Mouse (Mus musculus): ENCODE measurements at regions not wholly inside any gene's neighbourhood (a gene's known extent, or its start where the extent isn't known, plus 50 kb on each side); places are given as distances from the start of the nearest gene placed in this dataset.

DNA sequence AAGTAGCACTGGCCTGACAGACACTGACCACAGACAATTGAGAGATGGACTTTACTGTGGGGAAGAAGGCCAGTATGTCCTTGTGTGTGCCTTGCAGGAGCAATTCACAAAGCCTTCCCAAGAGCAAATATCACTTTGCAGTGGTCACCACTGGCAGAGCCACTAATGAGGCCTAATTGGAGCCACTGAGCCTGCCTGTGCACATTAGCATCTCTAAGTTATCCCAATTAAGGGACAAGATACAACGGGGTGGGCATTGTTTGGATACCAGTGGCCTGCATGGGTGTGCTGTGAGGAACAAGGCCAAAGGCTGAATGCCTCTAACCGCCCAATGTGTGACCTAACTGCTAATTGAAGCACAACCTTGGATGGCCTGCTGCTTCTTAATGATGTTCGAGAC lies 433.4 kb upstream of the Ptbp2 start:
- no peak for DNase-seq (ENCODE audit: low spot score in 2 of 2)

GRCm38 (mm10) chr3:120214616-120215250 lies 430.5 kb upstream of the Ptbp2 start:
- peak; percentile 28 to 38 for DNase-seq (ENCODE audit: low spot score in 2 of 2)

DNA sequence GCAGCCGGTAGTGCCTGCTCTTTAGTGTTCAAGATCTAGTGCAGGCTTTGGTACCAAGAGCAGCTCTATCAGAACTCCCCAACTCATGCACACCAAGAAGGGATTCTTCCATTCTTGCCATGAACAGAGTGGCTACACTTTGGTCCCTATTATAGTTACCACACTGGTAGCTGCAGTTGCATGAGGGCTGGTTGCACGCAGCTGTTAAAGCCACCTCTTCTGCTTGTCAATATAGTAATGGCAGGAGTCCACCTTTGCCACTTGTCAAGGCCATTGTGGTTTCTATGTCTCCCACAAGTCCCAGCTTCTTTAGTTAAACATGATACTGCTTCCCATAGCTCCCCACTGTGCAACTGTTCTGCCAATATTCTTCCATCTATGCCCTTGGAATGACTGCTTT lies 415.1 kb upstream of the Ptbp2 start:
- DNase-seq (ENCODE audit: low spot score in 2 of 2) = no peak

GRCm38 (mm10) chr3:120194501-120194900 lies 410.2 kb upstream of the Ptbp2 start:
- no peak for DNase-seq (ENCODE audit: low spot score in 2 of 2)

- DNase-seq (ENCODE audit: low spot score in 2 of 2) = peak; percentile 82 to 88
Observed at GRCm38 (mm10) chr3:120192439-120193326, 408.4 kb upstream of the Ptbp2 start.

DNA sequence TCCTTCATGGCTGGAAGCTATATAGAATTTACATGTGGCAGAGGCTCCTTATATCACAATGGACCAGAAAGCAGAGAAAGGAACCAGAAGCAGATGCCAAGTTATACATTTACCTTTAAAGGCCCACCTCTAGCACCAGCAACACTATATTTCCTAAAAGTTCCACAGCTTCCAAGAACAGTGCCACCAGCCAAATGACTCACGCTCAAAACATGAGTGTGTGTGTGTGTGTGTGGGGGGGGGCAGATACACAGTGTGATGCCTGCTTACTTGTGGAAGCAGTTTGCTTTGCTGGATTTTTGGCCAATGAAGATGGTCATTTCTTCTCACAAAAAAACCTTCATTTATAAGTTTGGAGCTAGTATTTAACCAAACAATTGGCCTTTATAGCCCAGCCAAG lies 405.3 kb upstream of the Ptbp2 start:
- no peak for DNase-seq (ENCODE audit: low spot score in 2 of 2)

DNA sequence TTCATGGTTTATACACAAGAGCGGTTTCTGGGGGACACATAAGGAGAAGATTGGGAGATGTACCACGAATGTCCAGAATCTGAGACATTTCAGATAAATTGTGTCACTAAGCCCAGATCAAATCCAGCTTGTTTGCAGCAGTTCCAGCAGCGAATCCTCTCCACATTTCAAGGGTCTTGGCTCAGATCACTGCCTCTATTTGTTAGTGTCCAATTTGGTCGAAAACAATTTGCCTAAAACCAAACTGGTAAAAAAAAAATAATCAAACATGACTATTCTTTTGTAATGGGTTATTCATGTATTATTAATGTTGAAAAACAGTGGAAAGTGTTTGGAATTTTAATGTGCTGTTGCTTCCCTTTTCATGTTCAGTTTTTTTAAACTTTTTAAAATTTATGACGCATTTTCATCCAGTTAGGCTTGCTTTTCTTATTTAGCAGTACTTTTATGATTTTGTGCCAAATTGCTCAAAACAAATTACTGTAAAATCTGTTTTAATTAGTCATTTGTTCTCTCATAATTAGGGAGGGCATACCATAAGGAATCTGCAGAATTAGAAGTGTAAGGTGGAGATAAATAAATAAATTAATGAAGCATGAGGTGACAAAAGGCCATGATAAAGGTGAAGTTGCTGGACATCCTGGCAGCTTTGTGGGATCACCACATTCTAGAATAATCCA lies 396.8 kb upstream of the Ptbp2 start:
- DNase-seq (ENCODE audit: low spot score in 2 of 2) = no peak

DNA sequence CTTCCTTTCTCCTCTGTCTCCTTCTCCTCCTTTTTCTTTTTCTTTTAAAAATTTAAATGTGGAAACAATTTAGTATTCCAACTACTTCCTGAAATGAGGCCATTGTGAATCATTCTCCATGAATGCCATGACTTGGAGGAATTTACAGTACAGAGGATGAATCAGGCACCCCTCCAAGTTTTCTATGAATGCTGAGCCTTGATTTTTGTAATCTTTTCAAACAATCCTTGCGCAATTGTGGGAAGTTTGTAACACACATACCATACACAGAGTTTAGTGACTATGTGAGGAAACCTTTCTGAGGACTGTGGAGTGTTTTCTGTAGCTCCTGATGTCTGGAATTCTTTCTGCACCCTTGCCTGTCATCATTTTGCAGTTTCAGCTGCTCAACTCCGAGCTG lies 391.4 kb upstream of the Ptbp2 start:
- DNase-seq (ENCODE audit: low spot score in 2 of 2) = peak; percentile 6 to 13

Data from right cerebral cortex, adult 2 months (tissue).